Mouse (Mus musculus) CH12.LX (cell line): ENCODE data around the gene Prm2. TPM values are rescaled to one million over a fixed set of nuclear protein-coding genes. Genes with fewer than 3 reads are reported as not detected.
A peak's percentile ranks its signal among the peaks of the same experiment; 100 is the strongest.

Experiments used
- DNase-seq: peaks from one replicate; pipeline ENCODE4 v3.0.0-alpha.2; 2013; ENCODE audit errors: extremely low read depth
- H3K27ac ChIP-seq: 2 replicates; pipeline ENCODE4 v1.5.1; 2012; ENCODE audit warnings: low read depth, mild to moderate bottlenecking, control low read depth, moderate library complexity; ENCODE audit not compliant: insufficient read depth
- H3K27me3 ChIP-seq: replicated peaks from 2 replicates; pipeline ENCODE3; 2012; ENCODE audit warnings: inconsistent platforms
- H3K36me3 ChIP-seq, 2 experiments: replicated peaks in 1 of 2; 2 replicates each; pipeline versions ENCODE3 to v1.6.1; 2012; ENCODE audit warnings: inconsistent platforms in 1 of 2, low read length in 1 of 2, mild to moderate bottlenecking in 1 of 2, mixed read lengths in 1 of 2, moderate library complexity in 1 of 2; ENCODE audit not compliant: control insufficient read depth in 1 of 2, insufficient read depth in 1 of 2
- H3K4me1 ChIP-seq, 2 experiments: 2 replicates each; pipeline ENCODE4 v1.6.1; 2012; ENCODE audit warnings: inconsistent platforms in 1 of 2, moderate library complexity in 1 of 2; ENCODE audit not compliant: insufficient read depth in 2 of 2, control insufficient read depth in 1 of 2
- H3K4me2 ChIP-seq: 2 replicates; pipeline ENCODE4 v1.6.1; 2012; ENCODE audit warnings: low read depth, mild to moderate bottlenecking, control low read depth; ENCODE audit not compliant: poor library complexity, insufficient read depth, severe bottlenecking
- H3K4me3 ChIP-seq, 3 experiments: fragments of 150-350 bp in 1 of 3; sonication (generic) in 1 of 3; replicated peaks in 1 of 3; 2 replicates each; pipeline versions ENCODE3 to v1.5.1; 2011 to 2012; ENCODE audit warnings: low read depth in 2 of 3, low read length in 2 of 3, mild to moderate bottlenecking in 2 of 3, moderate library complexity in 2 of 3, control low read depth in 1 of 3, improper control_type of control experiment in 1 of 3, inconsistent platforms in 1 of 3, mixed read lengths in 1 of 3; ENCODE audit not compliant: poor library complexity in 1 of 3
- H3K79me2 ChIP-seq: replicated peaks from 2 replicates; pipeline ENCODE4 v1.6.1; 2012; ENCODE audit warnings: mild to moderate bottlenecking, moderate library complexity; ENCODE audit not compliant: control insufficient read depth, poor library complexity, insufficient read depth, severe bottlenecking; ENCODE audit errors: extremely low read depth
- H3K9ac ChIP-seq: 2 replicates; pipeline ENCODE4 v1.6.1; 2012; ENCODE audit warnings: low read depth, mild to moderate bottlenecking, control low read depth, moderate library complexity; ENCODE audit not compliant: insufficient read depth
- H3K9me3 ChIP-seq: replicated peaks from 2 replicates; pipeline ENCODE3; 2012; ENCODE audit warnings: low read length, inconsistent platforms, mixed read lengths
- BHLHE40 ChIP-seq: IDR thresholded peaks from 2 replicates; pipeline ENCODE4 v1.6.1; 2011; ENCODE audit warnings: mild to moderate bottlenecking, low read depth, low read length, improper control_type of control experiment
- CHD1 ChIP-seq: IDR thresholded peaks from 2 replicates; pipeline ENCODE4 v1.6.1; 2012; ENCODE audit warnings: low read depth, low read length, improper control_type of control experiment, inconsistent platforms
- ELF1 ChIP-seq: IDR thresholded peaks from 2 replicates; pipeline ENCODE4 v1.6.1; 2014; ENCODE audit warnings: low read depth, mild to moderate bottlenecking, inconsistent platforms, low read length, improper control_type of control experiment
- ETS1 ChIP-seq: conservative IDR thresholded peaks from 2 replicates; pipeline ENCODE4 v1.6.1; 2012; ENCODE audit warnings: low read depth, mild to moderate bottlenecking, inconsistent platforms, low read length, improper control_type of control experiment, moderate library complexity
- GABPA ChIP-seq: IDR thresholded peaks from 2 replicates; pipeline ENCODE4 v1.6.1; 2012; ENCODE audit warnings: low read depth, low read length, improper control_type of control experiment, inconsistent platforms; ENCODE audit not compliant: insufficient replicate concordance
- MAZ ChIP-seq: IDR thresholded peaks from 2 replicates; pipeline ENCODE4 v1.6.1; 2012; ENCODE audit warnings: low read depth, mild to moderate bottlenecking, inconsistent platforms, low read length, improper control_type of control experiment, moderate library complexity
- MEF2A ChIP-seq: IDR thresholded peaks from 2 replicates; pipeline ENCODE4 v1.6.1; 2014; ENCODE audit warnings: low read depth, mild to moderate bottlenecking, inconsistent platforms, low read length, improper control_type of control experiment, borderline replicate concordance
- MXI1 ChIP-seq: IDR thresholded peaks from 2 replicates; pipeline ENCODE4 v1.6.1; 2011; ENCODE audit warnings: mild to moderate bottlenecking, low read depth, low read length, improper control_type of control experiment
- MYC ChIP-seq: IDR thresholded peaks from 2 replicates; pipeline ENCODE4 v1.6.1; 2011; ENCODE audit warnings: low read depth, mild to moderate bottlenecking, improper control_type of control experiment, low read length
- NELFE ChIP-seq: IDR thresholded peaks from 2 replicates; pipeline ENCODE4 v1.6.1; 2011; ENCODE audit warnings: low read depth, low read length, improper control_type of control experiment
- NRF1 ChIP-seq: IDR thresholded peaks from 2 replicates; pipeline ENCODE4 v1.6.1; 2014; ENCODE audit warnings: low read depth, mild to moderate bottlenecking, inconsistent platforms, low read length, improper control_type of control experiment, moderate library complexity
- POLR2A ChIP-seq: IDR thresholded peaks from 2 replicates; pipeline ENCODE4 v1.6.1; 2011; ENCODE audit warnings: low read depth, mild to moderate bottlenecking, improper control_type of control experiment, low read length
- POLR2AphosphoS2 ChIP-seq: IDR thresholded peaks from 2 replicates; pipeline ENCODE4 v1.6.1; 2011; ENCODE audit warnings: low read depth, low read length, improper control_type of control experiment
- RCOR1 ChIP-seq: conservative IDR thresholded peaks from 2 replicates; pipeline ENCODE4 v1.6.1; 2012; ENCODE audit warnings: low read depth, mild to moderate bottlenecking, inconsistent platforms, low read length, improper control_type of control experiment
- SMC3 ChIP-seq: IDR thresholded peaks from 2 replicates; pipeline ENCODE4 v1.6.1; 2011; ENCODE audit warnings: low read depth, low read length, improper control_type of control experiment
- TCF12 ChIP-seq: IDR thresholded peaks from 2 replicates; pipeline ENCODE4 v1.6.1; 2014; ENCODE audit warnings: low read depth, mild to moderate bottlenecking, inconsistent platforms, low read length, improper control_type of control experiment
- UBTF ChIP-seq: IDR thresholded peaks from 2 replicates; pipeline ENCODE4 v1.6.1; 2012; ENCODE audit warnings: low read depth, mild to moderate bottlenecking, inconsistent platforms, low read length, improper control_type of control experiment, moderate library complexity
- USF2 ChIP-seq: conservative IDR thresholded peaks from 2 replicates; pipeline ENCODE4 v1.6.1; 2011; ENCODE audit warnings: low read depth, low read length, improper control_type of control experiment
- ZC3H11A ChIP-seq: IDR thresholded peaks from 2 replicates; pipeline ENCODE4 v1.6.1; 2012; ENCODE audit warnings: low read depth, mild to moderate bottlenecking, inconsistent platforms, low read length, improper control_type of control experiment
- ZKSCAN1 ChIP-seq: IDR thresholded peaks from 2 replicates; pipeline ENCODE4 v1.6.1; 2012; ENCODE audit warnings: low read depth, inconsistent platforms, low read length, improper control_type of control experiment, borderline replicate concordance
- ZNF384 ChIP-seq: IDR thresholded peaks from 2 replicates; pipeline ENCODE4 v1.6.1; 2012; ENCODE audit warnings: low read depth, low read length, improper control_type of control experiment, inconsistent platforms
- dilution Hi-C: fragments of 300-500 bp; cut with MboI; formaldehyde crosslinking; loops from 2 replicates; pipeline ENCODE4 v1.14.3; 2020; ENCODE audit warnings: low sequenced_read_pairs; ENCODE audit not compliant: extremely low pct_unique_long_range_greater_than_20kb, extremely low pct_ligation_motif_present
- in situ Hi-C: fragments of 300-500 bp; cut with MboI; formaldehyde crosslinking; loops from 3 replicates; pipeline ENCODE4 v1.14.3; 2019; ENCODE audit warnings: low sequenced_read_pairs, low pct_ligation_motif_present, low pct_unique_long_range_greater_than_20kb, mixed read lengths
- polyA plus RNA-seq: library from polyadenylated mRNA; unstranded; fragments of >175 nt; gene quantifications from 2 replicates; pipeline ENCODE4 v1.2.1, GENCODE M21; 2012; ENCODE audit warnings: low read depth; ENCODE audit not compliant: insufficient read length
- total RNA-seq, 2 experiments: library from RNA; depleted of rRNA; stranded (reverse); fragments of 300-350 nt in 1 of 2; fragments of >200 nt in 1 of 2; gene quantifications; 2 replicates each; pipeline ENCODE4 v1.2.3; 2012 to 2014

The Prm2 gene
- total and polyA plus RNA-seq, 3 experiments, result not detected

GRCm38 (mm10) chr16:10837250-10837649, 41.3 kb upstream of the Prm2 start:
- Histone ChIP-seq H3K4me3 (no peak overlapping the region), H3K27ac (no peak overlapping the region), H3K79me2 (peaks cover 9% of the 10 kb centered on the region; the same call in 1 of the 2 replicates), H3K4me2 (no peak overlapping the region), H3K4me1 (peaks cover 22 to 46% of the 10 kb centered on the region in 2 experiments), H3K36me3 (peaks cover 8 to 46% of the 10 kb centered on the region in 2 experiments), H3K9me3 (no peaks in the 10 kb centered on the region), H3K9ac (no peak overlapping the region), H3K27me3 (no peaks in the 10 kb centered on the region)
- in situ Hi-C loops (no loop called here), dilution Hi-C loops (no loop called here)
- no peak for TF ChIP-seq ZC3H11A
- TF ChIP-seq MAZ, result no peak
- TF ChIP-seq USF2, result no peak
- peak; percentile 60; the same call in 1 of the 2 replicates for TF ChIP-seq ZKSCAN1
- no peak for TF ChIP-seq POLR2A
- DNase-seq, result no peak

- peaks cover 9% of the 10 kb centered on the region; the same call in 1 of the 2 replicates for H3K79me2 ChIP-seq
- dilution Hi-C loops (no loop called here), in situ Hi-C loops (no loop called here)
- no peak overlapping the region for H3K4me2 ChIP-seq
- TF ChIP-seq NELFE (no peak), NRF1 (no peak), SMC3 (no peak), ZC3H11A (no peak), USF2 (no peak), MXI1 (no peak), MEF2A (no peak), ZNF384 (no peak), ETS1 (no peak), MYC (no peak), BHLHE40 (no peak), ZKSCAN1 (no peak), CHD1 (no peak), TCF12 (no peak), ELF1 (no peak), POLR2AphosphoS2 (no peak), UBTF (no peak), RCOR1 (no peak), GABPA (no peak)
- no peaks in the 10 kb centered on the region for H3K9me3 ChIP-seq
- H3K27me3 ChIP-seq, result no peaks in the 10 kb centered on the region
- no peak for DNase-seq
- H3K4me1 ChIP-seq, result peaks cover 21 to 44% of the 10 kb centered on the region in 2 experiments
- no peak overlapping the region for H3K27ac ChIP-seq
- H3K36me3 ChIP-seq, result peaks cover 7 to 42% of the 10 kb centered on the region in 2 experiments
- H3K4me3 ChIP-seq, result no peak overlapping the region
- no peak overlapping the region for H3K9ac ChIP-seq
These were observed 40.5 kb upstream of the Prm2 start for GRCm38 (mm10) chr16:10836388-10836787.
